Mouse (Mus musculus): ENCODE data around the gene Eif3j1. TPM values are rescaled to one million over a fixed set of nuclear protein-coding genes. Genes with fewer than 3 reads are reported as not detected.
"Not testable (repeated sequence)": the region's sequence is repeated elsewhere in the genome, so short reads cannot be mapped to it uniquely, and the experiment has no call there.

Eif3j1 gene
- polyA plus RNA-seq (2021): 8.1 TPM

DNA sequence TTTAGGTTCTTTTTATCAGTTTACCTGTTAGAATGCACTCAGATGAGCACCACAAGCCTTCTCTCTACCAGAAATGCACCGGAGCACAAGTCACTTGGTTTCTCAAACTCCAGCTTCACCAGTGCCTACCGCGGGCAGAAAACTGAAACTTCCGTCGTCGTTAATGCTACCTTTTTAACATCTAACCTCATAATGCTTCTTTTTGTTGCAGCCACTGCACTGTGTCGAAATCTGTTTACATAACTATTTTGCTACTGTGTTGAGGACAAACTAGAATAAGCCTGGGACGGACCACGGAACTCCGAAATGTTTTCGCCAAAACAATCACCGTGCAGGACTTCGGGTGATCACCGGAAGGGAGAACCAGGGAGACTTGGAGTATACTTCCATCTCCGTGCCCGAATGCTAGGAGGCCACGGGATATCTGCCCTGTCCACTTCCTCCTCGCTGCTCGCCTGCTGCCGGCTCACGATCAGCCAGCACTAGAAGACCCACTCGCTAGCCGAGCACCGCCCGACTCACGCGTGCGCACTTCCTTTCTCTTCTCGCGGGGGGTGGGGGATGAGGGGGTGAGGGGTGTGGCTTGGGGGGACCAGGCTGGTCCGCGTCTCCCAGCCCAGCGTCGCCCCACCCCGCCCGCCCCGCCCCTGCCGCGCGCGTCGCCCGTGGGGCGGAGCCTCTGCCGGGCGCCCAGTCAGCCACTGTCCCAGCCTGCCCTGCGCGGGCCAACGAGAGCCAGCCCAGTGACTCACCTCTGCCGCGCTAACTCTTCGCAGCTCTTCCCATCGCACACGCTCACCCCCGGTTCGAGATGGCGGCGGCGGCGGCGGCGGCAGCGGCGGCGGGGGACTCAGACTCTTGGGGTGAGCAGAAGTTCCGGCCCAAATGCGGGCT, at the start of gene Eif3j1:
TSS of gene Eif3j1 (plus strand) at position 685 of the 894 bp plus-strand sequence.
- ATAC-seq (peak; percentile 95), DNase-seq (ENCODE audit: low read depth, low spot score) (peak; percentile 50)
- CTCF ChIA-PET: interaction anchor here (1.0 kb wide), 1 partner anchor 132 kb away, joined by 3 read pairs; the partner anchor contains the start of gene Trim69
- TF ChIP-seq CTCF (IDR thresholded peaks at IDR 0.05): no peak
- in situ Hi-C loops (cut with MboI; ENCODE audit: low pct_unique_long_range_greater_than_20kb): no loop called here
- H3K27me3 ChIP-seq: no peaks in the 10 kb centered on the region
- POLR2A ChIA-PET: no interaction called here

DNA sequence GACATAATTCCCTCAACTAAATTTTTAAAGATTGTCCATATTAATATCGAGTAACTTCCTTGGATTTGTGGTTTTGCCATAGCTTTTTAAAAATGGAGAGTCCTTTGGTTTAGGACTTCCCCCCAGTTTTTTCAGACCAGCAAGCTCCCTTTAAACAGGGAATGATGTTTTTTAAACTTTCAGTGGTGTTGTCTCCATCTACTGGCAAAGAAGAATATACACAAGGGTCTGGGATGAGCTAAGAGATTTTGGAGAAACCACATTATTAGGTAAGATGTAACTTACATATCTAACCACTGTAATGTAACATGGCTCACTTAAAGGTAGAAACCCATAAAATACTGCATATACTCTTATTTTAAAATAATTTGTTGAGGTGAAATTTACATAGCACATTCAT, 32.6 kb upstream of the Eif3j1 start:
- peak; percentile 46 for TF ChIP-seq CTCF (IDR thresholded peaks at IDR 0.05)
- in situ Hi-C loops (cut with MboI; ENCODE audit: low pct_unique_long_range_greater_than_20kb): no loop called here
- no peaks in the 10 kb centered on the region for H3K27me3 ChIP-seq
- DNase-seq (ENCODE audit: low read depth, low spot score) (no peak), ATAC-seq (no peak)
- ChIA-PET CTCF (interaction anchor here (0.8 to 1.7 kb wide), 16 partner anchors 8 to 164 kb away, joined by 3 to 10 read pairs (median 4); no protein-coding TSS in a partner anchor), POLR2A (no interaction called here)

DNA sequence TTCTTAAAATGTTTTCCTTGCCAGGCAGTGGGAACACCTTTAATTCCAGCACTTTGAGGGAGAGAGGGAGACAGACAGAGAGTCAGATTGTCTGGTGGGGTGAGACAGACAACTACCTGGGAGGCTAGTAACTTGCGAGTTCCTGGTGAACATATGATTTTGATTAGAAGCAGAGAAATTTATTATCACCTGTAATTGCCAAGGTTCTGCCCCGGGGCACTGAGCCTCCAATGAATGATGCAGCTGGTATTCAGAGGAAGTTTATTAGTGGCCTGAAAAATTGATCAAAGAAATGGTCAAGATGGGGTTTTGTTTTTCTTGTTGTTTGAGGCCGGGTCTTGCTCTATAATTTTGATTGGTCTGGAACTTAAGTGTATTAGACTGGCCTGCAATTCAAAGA, 19.5 kb upstream of the Eif3j1 start:
- DNase-seq (ENCODE audit: low read depth, low spot score) (no peak), ATAC-seq (no peak)
- H3K27me3 ChIP-seq: no peaks in the 10 kb centered on the region
- POLR2A ChIA-PET: no interaction called here
- CTCF ChIA-PET: no interaction called here
- TF ChIP-seq CTCF (IDR thresholded peaks at IDR 0.05): no peak
- in situ Hi-C loops (cut with MboI; ENCODE audit: low pct_unique_long_range_greater_than_20kb): no loop called here

DNA sequence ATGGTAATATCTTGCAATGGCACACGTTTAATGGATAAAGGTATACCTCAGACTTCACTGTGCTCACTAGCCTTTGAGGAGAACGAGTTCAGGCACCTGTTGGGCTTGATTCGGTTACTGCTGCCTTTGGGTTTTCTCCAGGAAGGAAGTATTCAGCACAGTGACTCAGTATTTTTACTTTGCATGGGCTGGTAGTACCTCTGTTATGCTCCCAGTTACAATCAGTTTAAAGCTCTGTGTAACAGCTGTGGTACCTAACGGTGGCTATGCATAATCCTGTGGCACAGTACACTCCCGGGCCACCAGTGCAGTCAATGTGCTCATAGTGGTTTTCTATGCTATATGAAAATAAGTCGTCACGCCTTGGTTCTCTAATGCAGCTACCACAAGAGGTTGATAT, 16.9 kb upstream of the Eif3j1 start:
- ChIA-PET CTCF (no interaction called here), POLR2A (no interaction called here)
- H3K27me3 ChIP-seq: no peaks in the 10 kb centered on the region
- no peak for ATAC-seq
- TF ChIP-seq CTCF (IDR thresholded peaks at IDR 0.05): no peak
- DNase-seq (ENCODE audit: low read depth, low spot score): no peak
- in situ Hi-C loops (cut with MboI; ENCODE audit: low pct_unique_long_range_greater_than_20kb): no loop called here

DNA sequence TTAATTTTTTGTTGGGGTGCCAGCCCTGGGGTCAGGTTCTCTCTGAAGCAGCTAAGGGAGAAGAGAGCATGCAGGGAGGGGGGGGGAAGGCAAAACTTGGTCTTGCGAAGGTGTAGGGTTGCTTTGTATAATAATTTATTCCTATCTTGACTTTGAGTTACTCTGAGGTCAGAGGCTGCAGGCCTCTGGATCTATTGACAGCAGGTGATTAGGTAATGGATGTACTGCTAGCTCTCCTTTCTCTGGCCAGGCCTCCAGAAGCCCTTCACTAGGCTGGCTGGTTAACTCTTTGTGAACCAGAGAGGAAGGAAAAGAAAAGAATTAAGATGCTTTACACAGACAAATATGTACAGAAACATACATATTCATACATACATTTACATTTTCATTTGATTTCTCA, 9.6 kb upstream of the Eif3j1 start:
- in situ Hi-C loops (cut with MboI; ENCODE audit: low pct_unique_long_range_greater_than_20kb): no loop called here
- H3K27me3 ChIP-seq: no peaks in the 10 kb centered on the region
- no peak for TF ChIP-seq CTCF (IDR thresholded peaks at IDR 0.05)
- ChIA-PET CTCF (no interaction called here), POLR2A (no interaction called here)
- ATAC-seq (no peak), DNase-seq (ENCODE audit: low read depth, low spot score) (no peak)

DNA sequence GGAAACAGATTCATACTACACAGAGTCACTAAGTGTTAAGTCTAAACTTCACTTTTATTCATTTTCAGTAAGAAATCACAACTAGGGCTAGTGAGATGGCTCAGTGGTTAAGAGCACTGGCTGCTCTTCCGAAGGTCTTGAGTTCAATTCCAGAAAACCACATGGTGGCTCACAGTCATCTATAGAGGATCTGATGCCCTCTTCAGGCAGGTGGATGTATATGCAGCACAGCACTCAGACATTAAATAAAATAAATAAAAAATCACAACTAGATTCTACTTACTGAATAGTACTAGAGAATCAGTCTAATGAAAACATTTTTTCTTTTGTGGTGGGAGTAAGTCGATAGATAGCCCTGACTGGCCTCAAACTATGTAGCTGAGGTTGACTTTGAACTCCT, 6.1 kb upstream of the Eif3j1 start:
- in situ Hi-C loops (cut with MboI; ENCODE audit: low pct_unique_long_range_greater_than_20kb): no loop called here
- CTCF ChIA-PET: interaction anchor here (1.6 kb wide), 1 partner anchor 27 kb away, joined by 4 read pairs; no protein-coding TSS in a partner anchor
- no peak for ATAC-seq
- no peak for DNase-seq (ENCODE audit: low read depth, low spot score)
- H3K27me3 ChIP-seq: no peaks in the 10 kb centered on the region
- POLR2A ChIA-PET: no interaction called here
- TF ChIP-seq CTCF (IDR thresholded peaks at IDR 0.05): peak; percentile 41

DNA sequence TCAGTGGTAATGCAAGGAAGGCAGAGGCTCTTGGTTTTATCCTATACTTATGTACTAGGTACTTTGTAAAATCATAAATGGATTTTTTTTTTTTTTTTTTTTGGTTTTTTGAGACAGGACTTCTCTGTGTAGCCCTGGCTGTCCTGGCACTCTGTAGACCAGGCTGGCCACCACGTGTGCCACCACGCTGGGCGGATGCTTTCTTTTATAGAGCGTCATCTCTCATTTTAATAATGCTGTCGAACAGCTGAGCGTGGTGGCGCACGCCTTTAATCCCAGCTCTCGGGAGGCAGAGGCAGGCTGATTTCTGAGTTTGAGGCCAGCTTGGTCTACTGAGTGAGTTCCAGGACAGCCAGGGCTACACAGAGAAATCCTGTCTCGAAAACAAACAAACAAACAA, 1.3 kb upstream of the Eif3j1 start:
- in situ Hi-C loops (cut with MboI; ENCODE audit: low pct_unique_long_range_greater_than_20kb): not testable (repeated sequence)

DNA sequence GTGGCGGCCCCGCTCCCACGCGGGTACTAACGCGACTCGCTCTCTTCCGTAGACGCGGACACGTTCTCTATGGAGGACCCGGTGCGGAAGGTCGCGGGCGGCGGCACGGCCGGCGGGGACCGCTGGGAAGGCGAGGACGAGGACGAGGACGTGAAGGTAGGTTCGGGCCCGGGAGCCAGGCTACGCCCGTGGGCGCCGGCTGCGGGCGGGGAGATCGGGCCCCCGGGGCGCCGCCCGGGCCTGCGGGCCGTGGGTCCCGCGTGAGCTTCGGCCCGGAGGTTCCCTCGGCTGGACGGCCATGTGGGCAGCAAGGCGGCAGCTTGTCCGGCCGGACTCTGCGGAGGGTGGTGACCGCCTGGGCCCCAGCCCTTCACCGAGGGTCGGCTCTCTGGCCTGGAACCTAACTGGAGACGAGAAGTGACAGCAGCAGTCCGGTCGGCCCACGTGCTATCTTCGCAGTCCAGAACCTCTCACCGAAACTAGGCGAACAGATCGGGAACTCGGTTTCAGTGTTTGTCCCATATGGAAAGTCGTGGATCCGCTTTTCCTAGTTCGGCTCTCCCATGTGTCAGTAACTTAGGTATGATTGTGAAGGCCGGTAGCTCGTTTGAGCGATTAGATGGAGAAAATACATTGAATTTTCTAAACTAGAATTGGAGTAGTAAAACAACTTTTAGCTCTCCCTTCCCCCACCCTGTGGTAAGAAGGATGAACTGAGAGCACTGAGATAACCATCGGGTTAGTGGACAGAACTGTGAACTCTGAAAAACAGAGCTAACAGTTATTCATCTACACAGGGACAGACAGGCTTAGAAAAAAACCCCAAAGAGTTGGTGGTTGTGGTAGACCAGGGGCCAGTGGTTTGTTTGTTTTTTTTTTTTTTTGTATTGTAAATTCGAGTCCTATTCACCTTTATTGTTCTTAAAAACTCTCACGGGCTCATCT, 682 bp downstream of the Eif3j1 start:
- ChIA-PET POLR2A (no interaction called here), CTCF (interaction anchor here (0.8 kb wide), 1 partner anchor 16 kb away, joined by 3 read pairs; no protein-coding TSS in a partner anchor)
- no peak for TF ChIP-seq CTCF (IDR thresholded peaks at IDR 0.05)
- ATAC-seq (peak; percentile 54), DNase-seq (ENCODE audit: low read depth, low spot score) (peak; percentile 15)
- H3K27me3 ChIP-seq: no peaks in the 10 kb centered on the region
- in situ Hi-C loops (cut with MboI; ENCODE audit: low pct_unique_long_range_greater_than_20kb): no loop called here

More for the DNA sequence above, 1.3 kb upstream of the Eif3j1 start:
- POLR2A ChIA-PET; DNase-seq (ENCODE audit: low read depth, low spot score); H3K27me3 ChIP-seq; ATAC-seq: not testable (repeated sequence)
- CTCF ChIA-PET: interaction anchor here (1.0 to 1.1 kb wide), 2 partner anchors 53 to 133 kb away, joined by 3 read pairs; partner anchors contain the start of gene Trim69

DNA sequence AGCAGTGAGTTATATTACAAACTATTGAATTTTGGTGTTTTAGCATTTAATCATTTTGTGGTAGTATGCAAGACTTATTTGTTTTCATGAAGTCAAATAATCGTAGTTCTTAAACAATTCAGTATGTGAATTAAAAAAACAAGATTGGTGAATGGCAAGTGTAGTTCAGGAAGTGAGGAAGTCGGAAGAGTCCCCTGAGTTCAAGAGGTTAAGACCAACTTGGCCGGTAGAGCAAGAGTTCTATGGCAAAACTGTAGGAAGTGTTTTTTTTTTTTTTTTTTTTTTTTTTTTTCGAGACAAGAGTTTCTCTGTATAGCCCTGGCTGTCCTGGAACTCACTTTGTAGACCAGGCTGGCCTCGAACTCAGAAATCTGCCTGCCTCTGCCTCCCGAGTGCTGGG, 3.6 kb downstream of the Eif3j1 start:
- ChIA-PET POLR2A (no interaction called here), CTCF (no interaction called here)
- in situ Hi-C loops (cut with MboI; ENCODE audit: low pct_unique_long_range_greater_than_20kb): no loop called here

DNA sequence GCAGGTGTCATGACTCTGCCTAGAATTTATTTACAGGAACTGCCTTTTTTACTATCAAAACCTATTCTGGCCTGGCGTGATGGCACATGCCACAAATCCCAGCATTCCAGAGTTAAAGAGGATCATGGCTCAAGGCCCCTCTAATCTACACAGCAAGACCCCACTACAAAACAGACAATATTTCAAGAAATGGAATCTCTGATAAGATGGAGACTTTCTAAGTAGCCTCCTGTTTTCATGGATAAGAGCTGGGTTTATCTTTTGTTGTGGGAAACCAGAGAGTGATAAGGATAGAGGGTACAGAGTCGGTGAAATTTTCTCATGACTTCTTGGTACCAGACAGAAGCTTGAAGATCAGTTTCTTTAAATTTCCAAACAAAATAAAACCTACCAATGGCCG, 7.7 kb downstream of the Eif3j1 start:
- no peaks in the 10 kb centered on the region for H3K27me3 ChIP-seq
- ChIA-PET CTCF (no interaction called here), POLR2A (interaction anchor here (1.9 kb wide), 1 partner anchor 8 kb away, joined by 4 read pairs; no protein-coding TSS in a partner anchor)
- TF ChIP-seq CTCF (IDR thresholded peaks at IDR 0.05): no peak
- DNase-seq (ENCODE audit: low read depth, low spot score) (no peak), ATAC-seq (no peak)
- in situ Hi-C loops (cut with MboI; ENCODE audit: low pct_unique_long_range_greater_than_20kb): no loop called here

More for the DNA sequence above, 3.6 kb downstream of the Eif3j1 start:
- TF ChIP-seq CTCF (IDR thresholded peaks at IDR 0.05): no peak
- ATAC-seq: no peak
- no peak for DNase-seq (ENCODE audit: low read depth, low spot score)
- H3K27me3 ChIP-seq: no peaks in the 10 kb centered on the region

Measured in Patski (cell line).